Mouse (Mus musculus): ENCODE results near the gene Pex11g.

- TF ChIP-seq POLR2A (IDR thresholded peaks at IDR 0.05; ENCODE audit: low read depth, low read length) (no peak), CTCF (conservative IDR thresholded peaks at IDR 0.05 in 1 of 2, IDR thresholded peaks at IDR 0.05 in 1 of 2; ENCODE audit: low read depth in 2 of 2, low read length in 2 of 2) (no peak), RCOR1 (conservative IDR thresholded peaks at IDR 0.05; ENCODE audit: low read depth, low read length) (no peak), EP300 (IDR thresholded peaks at IDR 0.05; ENCODE audit: low read length) (no peak), ELF1 (IDR thresholded peaks at IDR 0.05; ENCODE audit: low read depth, low read length) (no peak), CHD2 (IDR thresholded peaks at IDR 0.05; ENCODE audit: low read length) (no peak)
Measured at GRCm38 (mm10) chr8:3407417-3407816, 60.1 kb downstream of the Pex11g start.

All from CH12.LX (cell line).